Mouse (Mus musculus): ENCODE data around the gene Med26.

- TF ChIP-seq GATA1 (IDR thresholded peaks at IDR 0.05; ENCODE audit: low read length), result no peak
- no peak for TF ChIP-seq TAL1 (IDR thresholded peaks at IDR 0.05; ENCODE audit: low read length)
These were observed 90.3 kb downstream of the Med26 start for GRCm38 (mm10) chr8:72457806-72458205.
